Mouse (Mus musculus): ENCODE data around the gene Gm5089.

Gene Gm5089

GRCm38 (mm10) chr14:122450496-122451382 is at the start of gene Gm5089:
TSS of gene Gm5089 (minus strand) at chr14:122451115.
- DNase-seq (ENCODE audit: low spot score): no peak

GRCm38 (mm10) chr14:122492015-122492414 is 41.1 kb upstream of the Gm5089 start:
- DNase-seq (ENCODE audit: low spot score): no peak

GRCm38 (mm10) chr14:122491521-122491920 is 40.6 kb upstream of the Gm5089 start:
- DNase-seq (ENCODE audit: low spot score): no peak

GRCm38 (mm10) chr14:122490441-122491328 is 39.8 kb upstream of the Gm5089 start, which contains the start of gene Gm10837:
TSS of gene Gm10837 (plus strand) at chr14:122490586.
- no peak for DNase-seq (ENCODE audit: low spot score)

GRCm38 (mm10) chr14:122489686-122490414 is 38.9 kb upstream of the Gm5089 start:
- DNase-seq (ENCODE audit: low spot score): no peak

GRCm38 (mm10) chr14:122489041-122489440 is 38.1 kb upstream of the Gm5089 start:
- no peak for DNase-seq (ENCODE audit: low spot score)

GRCm38 (mm10) chr14:122487366-122487765 is 36.5 kb upstream of the Gm5089 start:
- DNase-seq (ENCODE audit: low spot score): no peak

GRCm38 (mm10) chr14:122486611-122487010 is 35.7 kb upstream of the Gm5089 start:
- DNase-seq (ENCODE audit: low spot score): no peak

- no peak for DNase-seq (ENCODE audit: low spot score)
Observed at GRCm38 (mm10) chr14:122485635-122486181, 34.8 kb upstream of the Gm5089 start.

- DNase-seq (ENCODE audit: low spot score): no peak
Observed at GRCm38 (mm10) chr14:122484844-122485551, 34.1 kb upstream of the Gm5089 start.

- no peak for DNase-seq (ENCODE audit: low spot score)
Observed at GRCm38 (mm10) chr14:122484458-122484843, 33.5 kb upstream of the Gm5089 start.

- no peak for DNase-seq (ENCODE audit: low spot score)
Observed at GRCm38 (mm10) chr14:122483556-122484421, 32.9 kb upstream of the Gm5089 start.

GRCm38 (mm10) chr14:122483024-122483385 is 32.1 kb upstream of the Gm5089 start:
- no peak for DNase-seq (ENCODE audit: low spot score)

GRCm38 (mm10) chr14:122482081-122483023 is 31.4 kb upstream of the Gm5089 start:
- no peak for DNase-seq (ENCODE audit: low spot score)

GRCm38 (mm10) chr14:122481181-122481580 is 30.3 kb upstream of the Gm5089 start:
- DNase-seq (ENCODE audit: low spot score): no peak

GRCm38 (mm10) chr14:122480355-122480754 is 29.4 kb upstream of the Gm5089 start:
- no peak for DNase-seq (ENCODE audit: low spot score)

- no peak for DNase-seq (ENCODE audit: low spot score)
Observed at GRCm38 (mm10) chr14:122479461-122480109, 28.7 kb upstream of the Gm5089 start.

GRCm38 (mm10) chr14:122478574-122479011 is 27.7 kb upstream of the Gm5089 start:
- DNase-seq (ENCODE audit: low spot score): no peak

Data from adipocyte (in vitro differentiated cells).